9 mouse cellular contexts compared by ENCODE assay signal in genomic region chr8:126847664-126848353, GRCm38 (mm10).
DNase-seq lines count a peak whose midpoint lies in the region; ATAC-seq and TF ChIP-seq lines count a peak whose summit lies in the region.
"Had no signal": no experiment of that assay in that cellular context is flagged by ENCODE, and none has a peak within 500 bp of the region (broad histone marks: within the 10 kb centered on the region; RNA-seq: fewer than 3 reads in every experiment).

No protein-coding gene starts in this region.

- no peak overlapping the region for H3K9ac ChIP-seq in CH12.LX (ENCODE audit: insufficient read depth, low read depth)
- no peak overlapping the region for H3K9ac ChIP-seq in midbrain, embryonic 11.5 days (ENCODE audit: low read length)
- no peak overlapping the region for H3K9ac ChIP-seq in hindbrain, embryonic 12.5 days
- H3K9ac ChIP-seq: stomach, embryonic 15.5 days had no signal

- DNase-seq in A20 (ENCODE audit: low read depth, low spot score), result peak; percentile 98
- DNase-seq in CH12.LX (ENCODE audit: extremely low read depth), result peak; percentile 99
- no peak for DNase-seq in frontal cortex, postnatal 14 days (ENCODE audit: low spot score in 2 of 2)
- DNase-seq in midbrain, embryonic 11.5 days (ENCODE audit: low spot score, missing footprints), result no peak
- DNase-seq in embryo, embryonic 11 days, result no peak

- TF ChIP-seq EP300 in CH12.LX (IDR thresholded peaks at IDR 0.05; ENCODE audit: low read length), result peak; percentile 97

- dilution Hi-C loops in CH12.LX (cut with MboI; ENCODE audit: extremely low pct_ligation_motif_present, extremely low pct_unique_long_range_greater_than_20kb, low sequenced_read_pairs), result no loop called here

- TF ChIP-seq POLR2A in CH12.LX (IDR thresholded peaks at IDR 0.05; ENCODE audit: low read depth, low read length), result no peak; the same call in 1 of the 2 replicates

- peaks cover 0 to 3% of the 10 kb centered on the region in 2 experiments for H3K36me3 ChIP-seq in CH12.LX (replicated peaks in 1 of 2; ENCODE audit: control insufficient read depth in 1 of 2, insufficient read depth in 1 of 2, low read length in 1 of 2)
- no peaks in the 10 kb centered on the region for H3K36me3 ChIP-seq in midbrain, embryonic 11.5 days (ENCODE audit: control insufficient read depth, insufficient read depth, low read length)
- no peaks in the 10 kb centered on the region for H3K36me3 ChIP-seq in hindbrain, embryonic 12.5 days
- H3K36me3 ChIP-seq: stomach, embryonic 15.5 days had no signal

- H3K79me2 ChIP-seq in CH12.LX (replicated peaks; ENCODE audit: control insufficient read depth, extremely low read depth, insufficient read depth, poor library complexity, severe bottlenecking), result no peaks in the 10 kb centered on the region

- 73% methylated on average over 8 of the region's 8 CpGs for WGBS in midbrain, embryonic 11.5 days
- 71% methylated on average over 8 of the region's 8 CpGs for WGBS in hindbrain, embryonic 12.5 days

- peak overlapping the region; percentile 32 for H3K4me2 ChIP-seq in CH12.LX (ENCODE audit: insufficient read depth, low read depth, poor library complexity, severe bottlenecking)
- no peak overlapping the region for H3K4me2 ChIP-seq in midbrain, embryonic 11.5 days
- no peak overlapping the region for H3K4me2 ChIP-seq in hindbrain, embryonic 12.5 days (replicated peaks)
- H3K4me2 ChIP-seq: stomach, embryonic 15.5 days had no signal

- H3K27ac ChIP-seq in CH12.LX (ENCODE audit: insufficient read depth, low read depth), result peak overlapping the region; percentile 97
- no peak overlapping the region for H3K27ac ChIP-seq in midbrain, embryonic 11.5 days (ENCODE audit: low read depth, low read length)
- H3K27ac ChIP-seq in hindbrain, embryonic 12.5 days, result no peak overlapping the region
- H3K27ac ChIP-seq: stomach, embryonic 15.5 days had no signal

- in situ Hi-C loops in CH12.LX (cut with MboI; ENCODE audit: low pct_ligation_motif_present, low pct_unique_long_range_greater_than_20kb, low sequenced_read_pairs), result loop anchor here (5.0 kb wide), 3 partner anchors 34 to 351 kb away; no protein-coding TSS in a partner anchor

- H3K4me1 ChIP-seq in CH12.LX (ENCODE audit: control insufficient read depth in 1 of 2, insufficient read depth in 2 of 2), result peaks cover 69 to 90% of the 10 kb centered on the region in 2 experiments
- H3K4me1 ChIP-seq in midbrain, embryonic 11.5 days (ENCODE audit: control insufficient read depth, insufficient read depth, low read length), result no peaks in the 10 kb centered on the region
- H3K4me1 ChIP-seq in hindbrain, embryonic 12.5 days, result 0 out of 2 replicates have a peak, but pooled peaks cover 5% of the 10 kb centered on the region

- H3K4me3 ChIP-seq in CH12.LX (replicated peaks in 1 of 3; ENCODE audit: low read depth in 2 of 3, low read length in 2 of 3, poor library complexity in 1 of 3), result peak overlapping the region in 1 of 3 experiments; percentile 9
- H3K4me3 ChIP-seq in midbrain, embryonic 11.5 days (ENCODE audit: low read depth, low read length), result no peak overlapping the region
- H3K4me3 ChIP-seq in hindbrain, embryonic 12.5 days, result no peak overlapping the region
- H3K4me3 ChIP-seq: stomach, embryonic 15.5 days had no signal

- peak; percentile 42 to 43 for ATAC-seq in hematopoietic stem cell, adult 5-6 weeks (replicated peaks in 1 of 2; ENCODE audit: insufficient read depth in 1 of 2, low FRiP score in 2 of 2, low TSS enrichment in 1 of 2, low read depth in 1 of 2, poor library complexity in 2 of 2, severe bottlenecking in 2 of 2)
- peak; percentile 88 for ATAC-seq in megakaryocyte-erythroid progenitor cell, adult 5-6 weeks (replicated peaks; ENCODE audit: low FRiP score, low TSS enrichment, poor library complexity, severe bottlenecking)
- ATAC-seq in midbrain, embryonic 11.5 days (ENCODE audit: low FRiP score), result no peak
- ATAC-seq in hindbrain, embryonic 12.5 days (ENCODE audit: low FRiP score), result no peak

- no peaks in the 10 kb centered on the region for H3K27me3 ChIP-seq in CH12.LX (replicated peaks)
- H3K27me3 ChIP-seq in midbrain, embryonic 11.5 days (ENCODE audit: control insufficient read depth, insufficient read depth, low read length), result no peaks in the 10 kb centered on the region
- H3K27me3 ChIP-seq in hindbrain, embryonic 12.5 days, result no peaks in the 10 kb centered on the region
- H3K27me3 ChIP-seq: stomach, embryonic 15.5 days had no signal

- no peaks in the 10 kb centered on the region for H3K9me3 ChIP-seq in CH12.LX (replicated peaks; ENCODE audit: low read length)
- H3K9me3 ChIP-seq in midbrain, embryonic 11.5 days (ENCODE audit: control insufficient read depth, low read length), result no peaks in the 10 kb centered on the region
- H3K9me3 ChIP-seq in hindbrain, embryonic 12.5 days (replicated peaks), result no peaks in the 10 kb centered on the region
- H3K9me3 ChIP-seq: stomach, embryonic 15.5 days had no signal

- TF ChIP-seq CTCF in CH12.LX (conservative IDR thresholded peaks at IDR 0.05 in 1 of 2, IDR thresholded peaks at IDR 0.05 in 1 of 2; ENCODE audit: low read depth in 2 of 2, low read length in 2 of 2), result no peak

- peak; percentile 22; the same call in 1 of the 2 replicates for TF ChIP-seq RAD21 in CH12.LX (IDR thresholded peaks at IDR 0.05; ENCODE audit: low read depth, low read length)

TF ChIP-seq in CH12.LX, 34 proteins besides CTCF, POLR2A, EP300 and RAD21:
- TF ChIP-seq MAX (IDR thresholded peaks at IDR 0.05; ENCODE audit: low read length) (no peak; the same call in none of the 2 replicates), HCFC1 (IDR thresholded peaks at IDR 0.05; ENCODE audit: low read depth, low read length) (peak; percentile 36; the same call in 1 of the 2 replicates), JUN (IDR thresholded peaks at IDR 0.05; ENCODE audit: insufficient read depth, low read depth, low read length) (peak; percentile 72), NRF1 (IDR thresholded peaks at IDR 0.05; ENCODE audit: low read depth, low read length) (peak; percentile 48; the same call in 1 of the 2 replicates), E2F4 (IDR thresholded peaks at IDR 0.05; ENCODE audit: insufficient replicate concordance, low read depth, low read length) (0 out of 2 replicates have a peak, but pooled peaks have one; percentile 14), SIN3A (IDR thresholded peaks at IDR 0.05; ENCODE audit: low read length) (peak; percentile 92), UBTF (IDR thresholded peaks at IDR 0.05; ENCODE audit: low read depth, low read length) (no peak), NELFE (IDR thresholded peaks at IDR 0.05; ENCODE audit: low read depth, low read length) (peak; percentile 29; the same call in 1 of the 2 replicates), USF2 (conservative IDR thresholded peaks at IDR 0.05; ENCODE audit: low read depth, low read length) (no peak), MYC (IDR thresholded peaks at IDR 0.05; ENCODE audit: low read depth, low read length) (peak; percentile 91), USF1 (IDR thresholded peaks at IDR 0.05; ENCODE audit: low read depth, low read length) (no peak; the same call in 1 of the 2 replicates), ZMIZ1 (IDR thresholded peaks at IDR 0.05; ENCODE audit: low read depth, low read length) (peak; percentile 62), ETS1 (conservative IDR thresholded peaks at IDR 0.05; ENCODE audit: low read depth, low read length) (peak; percentile 100), MAFK (IDR thresholded peaks at IDR 0.05; ENCODE audit: insufficient replicate concordance, low read length) (peak; percentile 97), TBP (conservative IDR thresholded peaks at IDR 0.05; ENCODE audit: low read depth, low read length) (no peak), CHD2 (IDR thresholded peaks at IDR 0.05; ENCODE audit: low read length) (peak; percentile 90), TCF12 (IDR thresholded peaks at IDR 0.05; ENCODE audit: low read depth, low read length) (peak; percentile 100), MAZ (IDR thresholded peaks at IDR 0.05; ENCODE audit: low read depth, low read length) (peak; percentile 87), POLR2AphosphoS2 (IDR thresholded peaks at IDR 0.05; ENCODE audit: low read depth, low read length) (no peak), SMC3 (IDR thresholded peaks at IDR 0.05; ENCODE audit: low read depth, low read length) (peak; percentile 32), GABPA (IDR thresholded peaks at IDR 0.05; ENCODE audit: insufficient replicate concordance, low read depth, low read length) (no peak), ELF1 (IDR thresholded peaks at IDR 0.05; ENCODE audit: low read depth, low read length) (peak; percentile 26; the same call in 1 of the 2 replicates), MXI1 (IDR thresholded peaks at IDR 0.05; ENCODE audit: low read depth, low read length) (peak; percentile 73), KAT2A (IDR thresholded peaks at IDR 0.05; ENCODE audit: insufficient replicate concordance, low read length) (0 out of 2 replicates have a peak, but pooled peaks have one; percentile 67), ZNF384 (IDR thresholded peaks at IDR 0.05; ENCODE audit: low read depth, low read length) (peak; percentile 74), CHD1 (IDR thresholded peaks at IDR 0.05; ENCODE audit: low read depth, low read length) (peak; percentile 2; the same call in 1 of the 2 replicates), PAX5 (IDR thresholded peaks at IDR 0.05; ENCODE audit: low read length) (no peak), IRF4 (IDR thresholded peaks at IDR 0.05; ENCODE audit: low read depth, low read length) (peak; percentile 99), RCOR1 (conservative IDR thresholded peaks at IDR 0.05; ENCODE audit: low read depth, low read length) (peak; percentile 98), ZKSCAN1 (IDR thresholded peaks at IDR 0.05; ENCODE audit: borderline replicate concordance, low read depth, low read length) (no peak), ZC3H11A (IDR thresholded peaks at IDR 0.05; ENCODE audit: low read depth, low read length) (no peak), MEF2A (IDR thresholded peaks at IDR 0.05; ENCODE audit: borderline replicate concordance, low read depth, low read length) (peak; percentile 96), BHLHE40 (IDR thresholded peaks at IDR 0.05; ENCODE audit: low read depth, low read length) (peak; percentile 99), JUND (conservative IDR thresholded peaks at IDR 0.05; ENCODE audit: low read depth, low read length) (peak; percentile 52; the same call in 1 of the 2 replicates)

Comparison
In these comparisons a context has a peak if more than half of its experiments do, and no peak if none do; other contexts are left out.
1. DNase-seq: peak in A20 (single experiment) and CH12.LX (single experiment); none in frontal cortex, postnatal 14 days (0 of 2), midbrain, embryonic 11.5 days (single experiment) and embryo, embryonic 11 days (single experiment).
2. ATAC-seq: peak in hematopoietic stem cell, adult 5-6 weeks (2 of 2) and megakaryocyte-erythroid progenitor cell, adult 5-6 weeks (single experiment); none in midbrain, embryonic 11.5 days (single experiment) and hindbrain, embryonic 12.5 days (single experiment).